Mouse (Mus musculus) hindbrain, postnatal 0 days (tissue): Measurements from ENCODE around the gene Cdhr3. TPM values are rescaled to one million over a fixed set of nuclear protein-coding genes. Genes with fewer than 3 reads are reported as not detected.

ENCODE experiments used
- ATAC-seq: fragments of 200-750 bp; cut with Nextera tagmentation; 2 replicates; pipeline ENCODE4 v1.8.0; 2017; ENCODE audit warnings: mild to moderate bottlenecking, moderate TSS enrichment, moderate library complexity
- DNase-seq: peaks from one replicate; pipeline ENCODE4 v3.0.0-alpha.2; 2015; ENCODE audit warnings: low spot score
- H3K27ac ChIP-seq: fragments of 300-500 bp; sonication (generic); 2 replicates; pipeline ENCODE4 v1.5.1; 2014; ENCODE audit warnings: mild to moderate bottlenecking
- H3K27me3 ChIP-seq: fragments of 300-500 bp; sonication (generic); 2 replicates; pipeline ENCODE4 v1.6.1; 2014; ENCODE audit warnings: low read length, mixed read lengths; ENCODE audit not compliant: insufficient read depth
- H3K36me3 ChIP-seq: fragments of 300-500 bp; sonication (generic); 2 replicates; pipeline ENCODE4 v1.6.1; 2014; ENCODE audit warnings: low read length, mixed read lengths; ENCODE audit not compliant: insufficient read depth
- H3K4me1 ChIP-seq: fragments of 300-500 bp; sonication (generic); 2 replicates; pipeline ENCODE4 v1.6.1; 2014; ENCODE audit warnings: antibody characterized with exemption, low read length, mixed read lengths; ENCODE audit not compliant: insufficient read depth
- H3K4me2 ChIP-seq: fragments of 300-500 bp; sonication (generic); 2 replicates; pipeline ENCODE4 v1.6.1; 2014; ENCODE audit warnings: low read depth, mild to moderate bottlenecking, low read length, moderate library complexity, mixed read lengths
- H3K4me3 ChIP-seq: fragments of 300-500 bp; sonication (generic); 2 replicates; pipeline ENCODE4 v1.5.1; 2014; ENCODE audit warnings: low read length
- H3K9ac ChIP-seq: fragments of 300-500 bp; sonication (generic); replicated peaks from 2 replicates; pipeline ENCODE4 v1.6.1; 2014; ENCODE audit warnings: mild to moderate bottlenecking, low read length, moderate library complexity, mixed read lengths
- H3K9me3 ChIP-seq: fragments of 300-500 bp; sonication (generic); 2 replicates; pipeline ENCODE4 v1.6.1; 2016; ENCODE audit warnings: low read length, mixed read lengths
- CTCF ChIP-seq: IDR thresholded peaks from 2 replicates; pipeline ENCODE4 v1.5.1; 2016; ENCODE audit warnings: antibody characterized with exemption, control low read depth, low read depth
- WGBS: fragments of 180-500 bp; shearing (Covaris S2); extraction: QIAGEN DNeasy Blood & Tissue Kit; methylation state at CpG from one replicate; pipeline ENCODE4 v1.1.7; 2014; 5-methylcytosine and 5-hydroxymethylcytosine counted together
- polyA plus RNA-seq: library from polyadenylated mRNA; unstranded; fragments of >200 nt; fragmentation: Nextera tagmentation; extraction: Ambion mirVana; gene quantifications from 2 replicates; pipeline ENCODE4 v1.2.1, GENCODE M21; 2015
- total RNA-seq: library from RNA; depleted of rRNA; stranded (reverse); fragments of >200 nt; gene quantifications from 2 replicates; pipeline ENCODE4 v1.2.3, GENCODE M21; 2014

Cdhr3 gene
- total and polyA plus RNA-seq, 2 experiments from 2014 or later = 0.53 to 0.89 TPM

DNA sequence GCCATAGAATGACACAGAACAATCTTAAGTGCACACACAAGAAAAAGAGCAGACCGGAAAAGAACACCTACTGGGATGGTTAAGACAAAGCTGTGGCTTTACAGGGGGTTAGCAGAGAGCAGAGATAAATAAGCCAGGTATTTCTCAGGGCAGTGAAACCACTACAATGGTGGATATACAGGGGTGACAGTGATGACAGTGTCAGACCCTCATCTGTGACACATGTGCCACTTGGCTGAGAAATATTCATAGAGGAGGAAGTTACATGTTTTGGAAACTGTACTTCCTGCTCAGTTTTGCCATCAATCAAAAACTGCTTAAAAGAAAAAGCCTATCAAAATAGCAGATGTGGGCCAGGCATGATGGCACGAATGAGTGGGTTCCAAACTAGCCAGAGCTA is 35.4 kb upstream of the Cdhr3 start:
- Histone ChIP-seq H3K27ac (no peak overlapping the region), H3K9me3 (no peaks in the 10 kb centered on the region), H3K27me3 (no peaks in the 10 kb centered on the region), H3K36me3 (no peaks in the 10 kb centered on the region), H3K9ac (no peak overlapping the region), H3K4me3 (no peak overlapping the region), H3K4me1 (0 out of 2 replicates have a peak, but pooled peaks cover 4% of the 10 kb centered on the region), H3K4me2 (no peak overlapping the region)
- TF ChIP-seq CTCF = no peak
- WGBS = 83% methylated on average over 2 of the region's 2 CpGs
- ATAC-seq (no peak), DNase-seq (no peak)

DNA sequence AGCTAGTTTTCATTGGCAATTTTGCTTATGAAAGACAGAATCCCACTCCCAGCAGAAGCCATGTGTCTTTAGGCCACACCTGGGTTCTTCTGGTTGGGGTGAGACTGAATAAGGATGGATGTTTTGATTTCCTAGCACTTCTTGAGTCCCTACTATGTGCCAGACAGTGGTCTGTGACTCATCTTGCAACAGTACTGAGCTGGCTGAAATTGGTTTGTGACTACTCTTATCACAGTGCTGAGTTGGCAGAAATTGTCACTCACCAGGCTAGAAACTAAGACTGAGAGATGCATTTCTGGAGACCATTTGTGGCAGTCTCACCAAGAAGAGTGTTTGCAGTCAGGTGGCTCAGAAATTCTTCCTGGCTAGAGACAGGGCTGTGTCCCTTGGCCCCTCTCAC is 33.6 kb upstream of the Cdhr3 start:
- H3K9ac ChIP-seq = no peak overlapping the region
- ATAC-seq (no peak), DNase-seq (no peak)
- no peak overlapping the region for H3K4me3 ChIP-seq
- no peak overlapping the region for H3K27ac ChIP-seq
- no peaks in the 10 kb centered on the region for H3K27me3 ChIP-seq
- no peaks in the 10 kb centered on the region for H3K36me3 ChIP-seq
- no peak overlapping the region for H3K4me2 ChIP-seq
- TF ChIP-seq CTCF = no peak
- 0 out of 2 replicates have a peak, but pooled peaks cover 4% of the 10 kb centered on the region for H3K4me1 ChIP-seq
- H3K9me3 ChIP-seq = no peaks in the 10 kb centered on the region

GRCm38 (mm10) chr12:33125594-33126227 is 33.0 kb upstream of the Cdhr3 start:
- H3K27me3 ChIP-seq = no peaks in the 10 kb centered on the region
- H3K27ac ChIP-seq = no peak overlapping the region
- DNase-seq (no peak), ATAC-seq (no peak)
- no peaks in the 10 kb centered on the region for H3K9me3 ChIP-seq
- WGBS = 82% methylated on average over 9 of the region's 9 CpGs
- H3K4me2 ChIP-seq = no peak overlapping the region
- no peak overlapping the region for H3K9ac ChIP-seq
- TF ChIP-seq CTCF = no peak
- H3K4me1 ChIP-seq = 0 out of 2 replicates have a peak, but pooled peaks cover 4% of the 10 kb centered on the region
- H3K4me3 ChIP-seq = no peak overlapping the region
- no peaks in the 10 kb centered on the region for H3K36me3 ChIP-seq

GRCm38 (mm10) chr12:33118624-33119301 is 26.1 kb upstream of the Cdhr3 start:
- Histone ChIP-seq H3K9me3 (no peaks in the 10 kb centered on the region), H3K9ac (no peak overlapping the region), H3K4me3 (no peak overlapping the region), H3K27me3 (peaks cover 4% of the 10 kb centered on the region; the same call in 1 of the 2 replicates), H3K4me1 (no peaks in the 10 kb centered on the region), H3K4me2 (no peak overlapping the region), H3K27ac (no peak overlapping the region), H3K36me3 (no peaks in the 10 kb centered on the region)
- DNase-seq (no peak), ATAC-seq (no peak)
- no peak for TF ChIP-seq CTCF
- WGBS = 47% methylated on average over 15 of the region's 15 CpGs

DNA sequence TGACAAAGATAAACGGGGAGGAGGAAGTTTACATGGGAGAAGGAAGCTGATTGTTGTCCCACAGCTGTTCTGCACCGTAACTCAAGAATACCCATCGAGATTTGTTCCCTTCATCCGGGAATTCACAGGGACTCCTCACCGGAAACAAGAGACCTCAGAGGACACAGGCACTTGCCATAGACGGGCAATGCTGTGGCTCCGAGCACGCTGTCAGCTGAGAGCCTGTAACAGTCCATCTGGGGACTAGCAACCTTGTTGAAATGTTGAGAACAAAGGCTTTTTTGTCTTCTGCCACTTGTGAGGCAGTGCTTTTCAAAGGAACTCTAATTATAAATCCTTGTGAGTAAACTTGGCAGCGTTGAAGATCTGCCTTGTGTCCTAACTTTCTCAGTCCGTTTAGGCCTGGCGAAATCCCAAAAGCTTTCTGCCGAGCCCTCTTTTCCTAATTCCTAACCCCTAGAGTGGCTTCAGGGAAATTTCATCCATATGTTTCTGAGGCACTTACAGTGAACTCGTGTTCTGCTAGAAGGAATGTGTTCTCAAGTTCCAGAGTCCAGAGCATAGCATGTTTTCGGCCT is 18.3 kb upstream of the Cdhr3 start:
- no peaks in the 10 kb centered on the region; the same call in 1 of the 2 replicates for H3K4me1 ChIP-seq
- peak; percentile 73 for DNase-seq
- H3K4me2 ChIP-seq = no peak overlapping the region
- no peak for TF ChIP-seq CTCF
- H3K9me3 ChIP-seq = no peaks in the 10 kb centered on the region
- no peak overlapping the region for H3K9ac ChIP-seq
- no peaks in the 10 kb centered on the region for H3K36me3 ChIP-seq
- no peak overlapping the region for H3K4me3 ChIP-seq
- ATAC-seq = peak; percentile 88
- peaks cover 5% of the 10 kb centered on the region; the same call in 1 of the 2 replicates for H3K27me3 ChIP-seq
- H3K27ac ChIP-seq = peak overlapping the region; percentile 9; the same call in 1 of the 2 replicates
- 18% methylated on average over 14 of the region's 14 CpGs for WGBS

DNA sequence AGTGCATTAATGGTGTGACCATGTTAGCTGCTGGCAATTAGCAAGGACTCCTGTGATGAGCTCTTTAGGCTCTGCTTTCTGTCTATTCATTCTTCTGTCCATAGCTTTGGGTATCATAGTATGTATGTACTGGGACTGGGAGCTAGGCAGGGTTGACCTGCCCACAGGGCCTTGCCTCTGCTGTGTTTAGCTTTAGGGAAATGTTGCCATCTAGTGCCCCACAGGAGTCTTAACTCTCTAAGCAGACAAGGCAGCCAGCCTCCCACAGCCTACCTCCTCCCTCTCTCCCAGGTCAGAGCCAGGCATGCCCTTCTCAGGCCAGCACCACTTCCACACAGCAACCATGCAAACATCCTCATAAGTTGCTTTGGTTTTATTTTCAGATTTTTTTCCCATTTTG is 16.9 kb upstream of the Cdhr3 start:
- H3K9ac ChIP-seq = no peak overlapping the region
- H3K27ac ChIP-seq = no peak overlapping the region
- H3K27me3 ChIP-seq = peaks cover 5% of the 10 kb centered on the region; the same call in 1 of the 2 replicates
- no peak overlapping the region for H3K4me3 ChIP-seq
- ATAC-seq (peak; percentile 70), DNase-seq (peak; percentile 76)
- H3K9me3 ChIP-seq = no peaks in the 10 kb centered on the region
- no peaks in the 10 kb centered on the region for H3K36me3 ChIP-seq
- H3K4me1 ChIP-seq = peaks cover 5% of the 10 kb centered on the region; the same call in 1 of the 2 replicates
- peak; percentile 80 for TF ChIP-seq CTCF
- no peak overlapping the region for H3K4me2 ChIP-seq
